Mouse (Mus musculus) adrenal gland, postnatal 25 days (tissue): ENCODE measurements around the gene Ube2l6. TPM values are rescaled to one million over a fixed set of nuclear protein-coding genes. Genes with fewer than 3 reads are reported as not detected.
A peak's percentile ranks its signal among the peaks of the same experiment; 100 is the strongest.

Experiments
- DNase-seq: peaks from one replicate; pipeline ENCODE4 v3.0.0; 2021; ENCODE audit warnings: mixed read lengths
- total RNA-seq: library from RNA; stranded (reverse); gene quantifications from 2 replicates; pipeline ENCODE4 v1.2.3, GENCODE M21; 2021

Gene Ube2l6
- total RNA-seq, 1 experiment from 2014 or later, result 19.9 TPM

- peak; percentile 9 for DNase-seq
Measured at GRCm38 (mm10) chr2:84838993-84839980, 40.7 kb downstream of the Ube2l6 start.

- peak; percentile 70 for DNase-seq
Measured at GRCm38 (mm10) chr2:84840016-84840747, 41.6 kb downstream of the Ube2l6 start.

DNA sequence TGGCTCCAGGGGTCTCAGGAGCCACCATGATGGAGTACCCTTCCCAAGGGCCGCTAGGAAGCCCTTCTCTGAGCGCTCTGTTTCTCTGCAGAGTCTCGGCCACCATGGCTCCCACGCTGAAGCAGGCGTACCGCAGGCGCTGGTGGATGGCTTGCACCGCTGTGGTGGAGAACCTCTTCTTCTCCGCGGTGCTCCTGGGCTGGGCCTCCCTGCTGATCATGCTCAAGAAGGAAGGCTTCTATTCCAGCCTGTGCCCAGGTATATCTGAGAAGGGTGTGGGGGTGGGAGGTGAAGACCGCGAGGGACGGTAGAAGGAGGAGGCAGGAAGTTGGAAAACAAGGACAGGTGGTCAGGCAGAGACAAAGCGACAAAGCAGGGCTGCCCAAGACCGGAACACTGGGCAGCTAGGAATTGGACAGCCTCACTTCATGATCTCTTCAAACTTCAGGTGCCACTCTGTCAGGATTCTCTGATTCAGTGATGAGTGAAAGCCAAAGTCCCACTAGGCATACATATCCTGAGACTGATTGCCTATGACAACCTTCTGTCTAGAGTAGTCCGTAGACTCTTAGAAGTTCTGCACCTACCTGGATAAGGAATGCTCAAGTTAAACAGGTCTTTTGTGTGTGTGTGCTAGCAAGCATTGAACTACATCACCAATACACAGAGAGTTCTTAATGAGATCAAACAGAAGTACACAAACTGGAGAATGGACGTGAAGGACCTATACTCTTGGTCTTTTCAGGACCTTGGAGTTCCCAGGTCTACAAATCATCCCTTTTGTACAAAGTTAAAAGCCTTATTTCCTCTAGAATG lies 42.3 kb downstream of the Ube2l6 start:
- DNase-seq, result no peak

GRCm38 (mm10) chr2:84841905-84842304 lies 43.3 kb downstream of the Ube2l6 start:
- DNase-seq, result no peak

DNA sequence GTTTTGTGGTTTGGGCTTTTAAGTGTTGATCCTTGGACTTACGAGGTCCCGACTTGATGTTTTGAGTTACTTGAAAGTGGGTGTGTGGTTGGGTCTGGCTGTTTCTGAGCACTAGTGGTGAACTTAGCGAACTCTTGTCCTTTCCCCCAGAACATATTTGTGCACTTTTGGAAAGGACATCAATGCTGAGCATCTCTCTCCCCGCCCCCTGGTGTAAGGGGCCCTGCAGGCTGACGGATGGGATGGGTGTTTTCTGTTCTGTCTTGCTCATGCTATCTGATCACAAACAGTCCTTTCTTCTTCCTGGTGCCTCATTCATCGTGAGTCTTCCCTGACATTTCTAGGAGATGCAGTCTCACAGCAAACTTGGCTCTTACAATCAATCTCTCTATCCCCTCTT lies 45.0 kb downstream of the Ube2l6 start:
- DNase-seq, result no peak

DNA sequence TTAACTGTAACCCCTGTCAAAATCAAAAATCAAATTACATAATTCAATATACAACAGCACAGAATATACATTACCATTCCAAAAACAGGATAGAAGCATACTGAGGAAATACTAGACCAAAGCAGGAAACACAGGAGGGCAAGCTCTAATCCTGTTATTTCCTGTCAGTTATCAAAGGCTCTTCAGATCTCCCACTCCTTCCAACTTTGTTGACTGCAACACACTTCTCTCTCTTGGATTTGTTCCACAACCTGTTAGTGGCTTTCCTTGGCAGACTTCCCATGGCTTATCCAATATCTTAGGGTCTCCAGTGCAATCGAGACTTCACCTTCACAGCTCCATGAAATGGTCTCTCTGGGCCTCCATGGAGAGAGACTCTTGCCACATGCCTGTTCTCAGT lies 46.6 kb downstream of the Ube2l6 start:
- DNase-seq, result no peak

GRCm38 (mm10) chr2:84850407-84851129 lies 51.9 kb downstream of the Ube2l6 start:
- DNase-seq, result no peak

DNA sequence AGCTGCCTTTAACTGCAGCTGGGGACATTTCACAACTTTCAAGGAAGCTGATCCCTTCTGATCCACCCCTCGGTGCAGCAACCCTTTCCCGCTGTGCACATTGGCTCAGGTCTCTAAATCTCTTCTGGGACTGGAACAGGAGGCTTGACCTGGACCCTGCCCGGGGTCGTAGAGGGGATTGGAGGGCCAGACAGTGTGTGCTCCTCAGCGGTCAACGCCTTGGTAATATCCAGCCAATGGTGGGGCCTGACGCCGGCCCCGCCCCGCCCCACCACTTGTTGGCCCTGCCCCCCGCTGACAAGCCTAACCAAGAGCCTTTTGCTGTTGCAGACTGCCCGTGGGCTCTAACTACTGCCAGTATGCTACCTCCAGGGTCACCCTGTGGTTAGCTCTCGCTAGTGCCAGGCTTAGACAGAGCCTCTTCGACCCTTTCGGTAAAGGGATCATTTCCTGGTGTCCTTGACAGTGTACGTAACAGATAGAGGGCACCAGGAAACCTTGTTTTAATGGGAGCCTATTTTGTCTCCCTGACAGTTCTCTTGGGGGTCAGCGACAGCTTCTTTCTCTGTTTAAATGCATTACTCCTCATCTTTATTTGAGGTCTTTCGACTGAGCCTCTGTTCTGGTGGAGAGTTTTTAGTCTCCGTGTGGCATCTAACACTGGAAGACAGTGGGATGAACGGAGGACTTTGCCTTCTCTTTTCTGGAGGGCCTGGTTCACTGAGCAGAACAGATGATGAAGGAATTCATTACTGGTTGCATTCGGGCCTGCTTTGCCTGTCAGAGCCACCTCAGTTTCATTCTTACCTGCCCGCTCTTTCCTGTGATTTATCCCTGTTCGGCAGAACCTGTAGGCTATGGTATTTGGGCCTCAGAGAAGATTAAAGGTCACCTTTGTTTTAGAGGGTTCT lies 52.8 kb downstream of the Ube2l6 start:
- DNase-seq, result peak; percentile 76

DNA sequence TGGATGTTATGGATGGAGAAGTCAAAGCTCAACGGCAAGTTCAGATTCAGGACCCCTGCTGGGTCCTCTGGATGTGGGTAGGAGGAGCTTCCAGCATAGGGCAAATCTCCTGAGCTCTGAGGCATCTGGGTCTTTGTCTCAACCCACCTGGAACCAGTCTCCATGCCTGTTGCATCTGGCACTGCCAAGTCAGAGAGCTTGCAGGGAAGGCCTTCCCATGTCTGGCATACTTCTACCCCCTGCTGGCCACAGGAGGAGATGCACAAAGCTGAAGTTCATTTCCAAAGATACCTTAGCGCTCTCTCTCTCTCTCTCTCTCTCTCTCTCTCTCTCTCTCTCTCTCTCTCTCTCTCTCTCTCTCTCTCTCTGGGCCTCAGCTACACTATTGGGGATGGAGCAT lies 57.1 kb downstream of the Ube2l6 start:
- DNase-seq, result peak; percentile 51

GRCm38 (mm10) chr2:84858551-84858950 lies 59.9 kb downstream of the Ube2l6 start:
- DNase-seq, result no peak

Other genes starting within 250 kb of the Ube2l6 start
- gene Ctnnd1, start 148.1 kb upstream of the Ube2l6 start, total RNA-seq, result 130 and 154 TPM in 2 replicates
- 0.18 and 0.38 TPM in 2 replicates for gene Btbd18, start 139.7 kb upstream of the Ube2l6 start, total RNA-seq
- gene Selenoh, start 128.1 kb upstream of the Ube2l6 start, total RNA-seq, result 36.4 and 54.0 TPM in 2 replicates
- gene Gm28635, start 120.8 kb upstream of the Ube2l6 start, total RNA-seq, result not detected in 2 replicates
- gene Med19, start 120.4 kb upstream of the Ube2l6 start, total RNA-seq, result 23.0 and 26.8 TPM in 2 replicates
- 137 and 147 TPM in 2 replicates for gene Tmx2, start 119.7 kb upstream of the Ube2l6 start, total RNA-seq
- 62.3 and 62.9 TPM in 2 replicates for gene Zdhhc5, start 83.6 kb upstream of the Ube2l6 start, total RNA-seq
- 12.3 and 13.9 TPM in 2 replicates for gene Clp1, start 71.5 kb upstream of the Ube2l6 start, total RNA-seq
- 8.5 and 9.3 TPM in 2 replicates for gene Ypel4, start 64.8 kb upstream of the Ube2l6 start, total RNA-seq
- gene Gm19426, start 55.2 kb upstream of the Ube2l6 start, total RNA-seq, result 3.9 and 4.2 TPM in 2 replicates
- gene Serping1, start 23.4 kb upstream of the Ube2l6 start, total RNA-seq, result 31.8 and 33.5 TPM in 2 replicates
- gene Smtnl1, start 23.8 kb downstream of the Ube2l6 start, total RNA-seq, result not detected in 2 replicates
- 40.4 and 43.8 TPM in 2 replicates for gene Timm10, start 28.2 kb downstream of the Ube2l6 start, total RNA-seq
- 2.4 and 4.3 TPM in 2 replicates for gene Slc43a1, start 40.0 kb downstream of the Ube2l6 start, total RNA-seq
- gene Rtn4rl2, start 87.9 kb downstream of the Ube2l6 start, total RNA-seq, result 1.2 TPM in 2 replicates
- 54.7 and 55.7 TPM in 2 replicates for gene Slc43a3, start 137.8 kb downstream of the Ube2l6 start, total RNA-seq
- not detected in 2 replicates for gene Prg2, start 181.6 kb downstream of the Ube2l6 start, total RNA-seq
- not detected in 2 replicates for gene Prg3, start 189.4 kb downstream of the Ube2l6 start, total RNA-seq
- gene Ssrp1, start 238.4 kb downstream of the Ube2l6 start, total RNA-seq, result 132 and 136 TPM in 2 replicates
- 0.76 and 2.2 TPM in 2 replicates for gene P2rx3, start 238.6 kb downstream of the Ube2l6 start, total RNA-seq
- 80.1 and 137 TPM in 2 replicates for gene Tnks1bp1, start 249.2 kb downstream of the Ube2l6 start, total RNA-seq